Mouse (Mus musculus): ENCODE results near the gene Gm29644.
"Not testable (repeated sequence)": the region's sequence is repeated elsewhere in the genome, so short reads cannot be mapped to it uniquely, and the experiment has no call there.

Gene Gm29644

DNA sequence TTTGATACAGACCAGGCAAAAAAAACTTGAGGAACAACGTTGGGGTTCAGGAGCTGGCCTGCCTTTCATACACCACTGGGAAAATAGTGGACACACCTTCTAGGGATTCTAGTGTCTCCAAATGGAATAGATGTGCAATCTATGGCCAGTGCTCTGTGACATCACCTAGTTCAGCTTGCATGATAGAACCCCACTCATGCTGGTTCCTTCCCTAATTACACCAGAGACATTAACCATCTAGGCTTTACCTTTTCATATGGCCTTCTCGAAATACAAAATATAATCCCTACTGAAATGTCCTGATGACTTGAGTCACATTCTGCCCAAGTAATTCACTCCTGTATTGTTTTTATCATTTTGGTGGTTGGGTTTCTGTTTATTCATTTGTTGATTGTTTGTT, at the start of gene Gm29644, which contains the start of gene Gm29423:
Gm29644 (minus strand) TSS at position 157 of the 400 bp plus-strand sequence.
Gm29423 (minus strand) TSS at position 101 of the 400 bp plus-strand sequence.
- DNase-seq (ENCODE audit: low read depth, low spot score) = not testable (repeated sequence)

GRCm38 (mm10) chrY:70273542-70273941, 29.6 kb downstream of the Gm29644 start, which contains the start of gene Gm21118:
TSS of gene Gm21118 (minus strand) at chrY:70273642.
- not testable (repeated sequence) for DNase-seq (ENCODE audit: low read depth, low spot score)
